Mouse (Mus musculus): ENCODE measurements around the gene Capn9. TPM values are rescaled to one million over a fixed set of nuclear protein-coding genes. Genes with fewer than 3 reads are reported as not detected.

Capn9 gene
- polyA plus RNA-seq, 1 experiment = not detected

DNA sequence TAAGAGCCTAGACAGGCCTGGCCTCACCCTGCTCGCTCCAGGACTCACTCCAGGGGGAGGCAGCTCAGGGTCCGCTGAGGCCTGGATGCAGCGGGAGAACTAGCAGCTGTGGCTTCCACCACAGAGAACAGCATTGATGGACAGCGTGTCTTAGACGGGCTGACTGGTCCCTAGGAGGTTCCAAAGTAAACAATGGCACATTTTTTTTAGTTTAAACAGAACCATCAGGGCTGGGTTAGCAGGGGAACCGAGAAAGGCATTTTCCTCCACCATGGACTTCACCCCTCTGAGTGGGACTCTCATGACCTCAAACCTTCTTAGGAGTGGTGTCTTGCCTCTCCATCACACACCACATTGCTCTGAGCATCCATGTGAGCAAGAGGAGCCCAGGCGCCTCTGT is 56.1 kb downstream of the Capn9 start:
- TF ChIP-seq FLI1 (IDR thresholded peaks at IDR 0.05; ENCODE audit: low read length) = no peak
- TF ChIP-seq GATA1 (IDR thresholded peaks at IDR 0.05; ENCODE audit: borderline replicate concordance, low read length) = no peak
- H3K27me3 ChIP-seq (replicated peaks) = peaks cover 41% of the 10 kb centered on the region
- no peak overlapping the region for H3K4me3 ChIP-seq (replicated peaks)
- no peaks in the 10 kb centered on the region for H3K4me1 ChIP-seq
- peaks cover 12% of the 10 kb centered on the region for H3K36me3 ChIP-seq (replicated peaks; ENCODE audit: low read length)
- peaks cover 2% of the 10 kb centered on the region; the same call in 1 of the 2 replicates for H3K9me3 ChIP-seq

DNA sequence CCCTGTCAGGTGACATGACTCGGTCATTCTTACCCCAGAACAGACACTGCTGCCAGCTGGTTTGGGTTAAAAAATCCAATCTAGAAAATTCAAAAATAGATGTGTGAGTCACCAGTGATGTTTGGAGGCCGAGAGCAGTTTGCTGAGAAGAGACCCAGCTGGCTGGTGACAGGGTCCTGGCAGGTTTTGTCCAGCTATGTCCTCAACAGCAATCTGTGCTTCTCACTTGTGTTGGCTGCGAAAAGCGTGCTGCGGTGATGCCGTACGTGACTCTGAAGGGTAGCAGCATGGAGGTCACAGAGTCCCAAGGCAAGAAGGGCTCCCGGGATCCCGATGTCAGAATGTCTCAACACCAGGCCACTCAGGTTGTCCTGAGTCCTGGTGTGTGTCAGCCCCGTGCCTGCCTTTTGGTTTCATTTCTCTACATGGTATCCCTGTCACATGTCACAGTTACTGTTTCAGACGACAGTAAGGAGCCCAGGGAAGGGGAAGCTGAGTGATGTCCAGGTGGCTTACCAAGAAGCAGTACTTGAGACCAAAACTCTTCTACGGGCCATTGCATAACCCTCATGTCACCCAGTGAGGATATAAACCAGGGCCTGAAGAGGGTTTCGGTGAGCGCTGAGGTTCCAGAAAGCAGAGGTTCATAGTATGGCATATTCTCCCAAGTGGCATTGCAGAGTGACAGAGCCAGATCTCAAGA is 57.2 kb downstream of the Capn9 start:
- Histone ChIP-seq H3K4me3 (replicated peaks) (no peak overlapping the region), H3K4me1 (no peaks in the 10 kb centered on the region), H3K27me3 (replicated peaks) (peaks cover 37% of the 10 kb centered on the region), H3K36me3 (replicated peaks; ENCODE audit: low read length) (peaks cover 24% of the 10 kb centered on the region), H3K9me3 (no peaks in the 10 kb centered on the region)
- TF ChIP-seq GATA1 (IDR thresholded peaks at IDR 0.05; ENCODE audit: borderline replicate concordance, low read length) (no peak), FLI1 (IDR thresholded peaks at IDR 0.05; ENCODE audit: low read length) (no peak)

DNA sequence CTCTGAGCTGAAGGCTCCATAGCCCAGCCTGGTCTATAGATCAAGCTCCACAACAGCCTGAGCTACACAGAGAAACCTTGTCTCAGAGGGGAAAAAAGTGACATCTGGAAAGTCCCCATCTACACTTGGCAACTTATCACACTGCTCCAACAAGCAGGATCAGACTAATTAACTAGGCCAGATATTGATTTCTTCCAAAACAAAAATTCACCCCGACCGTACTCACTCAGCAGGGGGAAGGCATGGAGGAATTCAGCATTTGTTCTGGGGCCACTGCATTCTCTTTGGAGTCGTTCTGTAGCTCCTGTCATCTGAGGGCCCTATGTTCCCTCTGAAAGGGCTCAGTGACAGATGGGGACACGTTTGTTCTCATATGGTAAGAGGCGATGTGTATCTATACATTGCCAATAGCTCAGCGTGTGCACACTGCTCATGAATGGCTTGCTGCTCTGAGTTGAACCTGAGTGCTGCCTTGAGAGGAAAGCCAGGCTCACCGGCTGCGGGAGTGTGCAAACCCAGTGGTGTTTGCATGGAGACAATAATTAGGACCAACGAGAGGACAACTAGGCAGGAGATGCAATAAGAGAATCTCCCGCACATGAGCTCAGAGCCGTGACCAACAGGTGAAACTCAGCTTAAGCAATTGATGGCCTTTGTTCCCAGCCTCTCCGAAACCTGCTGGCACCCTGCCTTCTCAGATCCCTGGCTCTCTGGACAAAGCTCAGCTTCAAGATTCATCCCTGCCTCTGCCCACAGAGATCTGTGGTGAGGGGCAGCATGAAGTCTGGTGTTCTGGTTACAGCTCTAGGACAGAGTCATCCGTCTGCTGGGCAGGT is 58.7 kb downstream of the Capn9 start:
- H3K4me3 ChIP-seq (replicated peaks) = no peak overlapping the region
- H3K36me3 ChIP-seq (replicated peaks; ENCODE audit: low read length) = peaks cover 36% of the 10 kb centered on the region
- TF ChIP-seq GATA1 (IDR thresholded peaks at IDR 0.05; ENCODE audit: borderline replicate concordance, low read length) (no peak), FLI1 (IDR thresholded peaks at IDR 0.05; ENCODE audit: low read length) (no peak)
- H3K4me1 ChIP-seq = no peaks in the 10 kb centered on the region
- peaks cover 29% of the 10 kb centered on the region for H3K27me3 ChIP-seq (replicated peaks)
- no peaks in the 10 kb centered on the region for H3K9me3 ChIP-seq

DNA sequence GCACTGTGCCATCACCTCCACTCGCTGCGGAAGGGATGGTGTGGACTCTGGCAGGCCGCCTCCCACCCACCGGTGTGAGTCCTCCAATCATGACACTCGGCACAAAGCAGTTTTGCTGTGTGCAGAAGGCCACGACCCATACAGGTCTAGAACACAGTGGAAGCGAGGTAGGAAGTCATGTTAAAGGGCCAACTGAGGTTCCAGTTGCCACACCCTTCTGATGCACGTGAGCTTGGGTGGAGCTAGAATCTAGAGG is 59.3 kb downstream of the Capn9 start:
- Histone ChIP-seq H3K36me3 (replicated peaks; ENCODE audit: low read length) (peaks cover 41% of the 10 kb centered on the region), H3K4me1 (no peaks in the 10 kb centered on the region), H3K27me3 (replicated peaks) (peaks cover 26% of the 10 kb centered on the region), H3K4me3 (replicated peaks) (no peak overlapping the region), H3K9me3 (no peaks in the 10 kb centered on the region)
- no peak for TF ChIP-seq GATA1 (IDR thresholded peaks at IDR 0.05; ENCODE audit: borderline replicate concordance, low read length)
- no peak for TF ChIP-seq FLI1 (IDR thresholded peaks at IDR 0.05; ENCODE audit: low read length)

DNA sequence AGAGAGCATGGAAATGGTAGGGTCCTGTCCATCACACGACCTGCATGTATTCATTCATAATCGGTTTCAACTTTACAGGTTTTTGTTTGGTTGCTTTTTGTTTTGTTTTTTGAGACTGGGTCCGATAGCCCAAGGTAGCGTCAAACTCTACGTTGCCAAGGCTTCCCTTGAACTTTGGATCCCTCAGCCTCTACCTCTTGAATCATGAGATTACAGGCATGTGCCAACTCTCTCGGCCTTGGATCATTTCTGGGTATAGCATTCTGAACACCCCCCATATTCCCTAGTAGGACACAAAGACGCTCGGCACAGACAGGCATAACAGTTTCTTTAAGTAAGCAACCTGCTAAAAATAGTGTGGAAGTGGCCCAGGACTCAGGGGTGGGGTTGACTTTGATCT is 65.7 kb downstream of the Capn9 start:
- peaks cover 3% of the 10 kb centered on the region for H3K27me3 ChIP-seq (replicated peaks)
- H3K9me3 ChIP-seq = peaks cover 12% of the 10 kb centered on the region
- peaks cover 57% of the 10 kb centered on the region for H3K36me3 ChIP-seq (replicated peaks; ENCODE audit: low read length)
- H3K4me3 ChIP-seq (replicated peaks) = no peak overlapping the region
- TF ChIP-seq FLI1 (IDR thresholded peaks at IDR 0.05; ENCODE audit: low read length) (no peak), GATA1 (IDR thresholded peaks at IDR 0.05; ENCODE audit: borderline replicate concordance, low read length) (no peak)
- peaks cover 18% of the 10 kb centered on the region for H3K4me1 ChIP-seq

DNA sequence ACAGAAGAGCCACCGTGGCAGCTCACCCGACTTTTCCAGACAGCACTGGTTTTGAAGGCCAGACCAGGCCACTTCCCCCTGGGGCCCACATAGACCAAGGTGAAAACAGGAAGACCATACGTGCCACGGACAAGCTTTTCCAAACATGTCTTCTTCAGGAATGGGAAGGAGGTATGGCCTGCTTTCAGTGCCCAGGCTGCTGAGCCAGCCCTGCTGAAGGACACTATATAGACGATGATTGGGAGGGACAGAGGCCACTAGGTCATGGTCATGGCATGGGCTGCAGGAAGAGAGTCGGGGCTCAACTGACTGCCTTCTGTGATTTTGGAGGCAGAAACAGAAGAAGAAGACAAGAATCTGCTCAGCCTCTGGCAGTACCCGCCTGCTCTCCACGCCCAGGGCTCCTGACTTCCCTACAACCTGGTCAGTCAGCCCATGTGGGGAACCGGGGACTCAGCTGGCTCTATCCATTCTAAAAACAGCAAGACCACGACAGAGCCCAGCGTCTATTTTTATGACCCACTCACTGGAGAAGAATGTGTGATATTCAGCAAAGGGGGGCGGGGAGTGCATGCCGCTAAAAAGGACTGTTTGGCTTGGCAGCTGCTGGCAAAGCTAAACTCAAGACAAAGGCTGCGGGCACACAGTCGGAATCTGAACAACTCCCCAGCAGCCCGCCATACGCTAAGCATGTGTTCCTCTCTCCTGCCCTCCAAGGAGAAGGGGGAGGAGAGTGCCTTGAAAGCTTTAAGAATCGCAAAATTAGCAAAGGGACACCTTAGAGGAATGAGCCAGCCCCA is 67.8 kb downstream of the Capn9 start:
- peaks cover 12% of the 10 kb centered on the region for H3K9me3 ChIP-seq
- H3K4me1 ChIP-seq = peaks cover 23% of the 10 kb centered on the region
- TF ChIP-seq GATA1 (IDR thresholded peaks at IDR 0.05; ENCODE audit: borderline replicate concordance, low read length) (no peak), FLI1 (IDR thresholded peaks at IDR 0.05; ENCODE audit: low read length) (no peak)
- H3K36me3 ChIP-seq (replicated peaks; ENCODE audit: low read length) = peaks cover 41% of the 10 kb centered on the region
- H3K27me3 ChIP-seq (replicated peaks) = peaks cover 3% of the 10 kb centered on the region
- H3K4me3 ChIP-seq (replicated peaks) = no peak overlapping the region

DNA sequence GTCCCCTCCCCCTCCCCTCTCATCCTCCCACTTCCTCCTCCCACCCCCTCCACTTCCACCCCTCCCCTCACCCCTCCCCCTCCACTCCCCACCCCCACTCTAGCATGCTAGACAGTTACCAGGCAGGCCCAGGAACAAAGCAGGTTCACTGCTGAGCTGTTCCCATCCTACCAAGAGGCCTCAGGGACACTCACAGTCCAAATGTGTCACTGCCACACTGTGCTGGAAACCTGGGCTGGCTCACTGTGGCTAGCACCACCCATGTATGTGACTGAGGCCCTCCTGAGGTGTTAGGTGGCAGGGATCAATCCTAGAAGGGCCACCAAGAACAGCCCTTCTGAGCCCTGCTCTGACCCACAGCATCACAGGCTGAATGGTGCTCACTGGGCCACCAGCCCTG is 72.4 kb downstream of the Capn9 start:
- H3K4me1 ChIP-seq = peaks cover 23% of the 10 kb centered on the region
- peaks cover 33% of the 10 kb centered on the region for H3K36me3 ChIP-seq (replicated peaks; ENCODE audit: low read length)
- H3K9me3 ChIP-seq = no peaks in the 10 kb centered on the region
- H3K4me3 ChIP-seq (replicated peaks) = no peak overlapping the region
- H3K27me3 ChIP-seq (replicated peaks) = peaks cover 2% of the 10 kb centered on the region
- TF ChIP-seq GATA1 (IDR thresholded peaks at IDR 0.05; ENCODE audit: borderline replicate concordance, low read length) = no peak
- TF ChIP-seq FLI1 (IDR thresholded peaks at IDR 0.05; ENCODE audit: low read length) = no peak

DNA sequence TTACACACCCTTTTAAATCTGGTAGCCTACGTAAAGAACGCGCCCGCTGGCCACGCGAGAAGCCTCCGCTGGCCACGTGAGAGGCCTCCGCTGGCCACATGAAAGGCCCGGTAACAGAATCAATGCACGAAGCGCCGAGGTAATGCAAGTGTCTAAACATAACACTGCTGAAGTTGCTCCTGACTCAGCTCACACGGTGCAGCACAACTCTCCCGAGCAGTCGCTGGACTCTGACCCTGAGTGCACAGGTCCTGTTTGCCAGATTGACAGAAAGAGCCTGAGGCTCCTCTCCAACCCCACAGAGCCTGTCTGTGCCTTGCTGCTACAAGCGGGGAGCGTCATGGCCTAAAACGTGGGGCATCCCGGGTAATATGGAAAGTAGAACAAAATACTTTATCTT is 75.9 kb downstream of the Capn9 start:
- peaks cover 31% of the 10 kb centered on the region for H3K36me3 ChIP-seq (replicated peaks; ENCODE audit: low read length)
- no peaks in the 10 kb centered on the region for H3K9me3 ChIP-seq
- no peak overlapping the region for H3K4me3 ChIP-seq (replicated peaks)
- TF ChIP-seq GATA1 (IDR thresholded peaks at IDR 0.05; ENCODE audit: borderline replicate concordance, low read length) = no peak
- no peak for TF ChIP-seq FLI1 (IDR thresholded peaks at IDR 0.05; ENCODE audit: low read length)
- no peaks in the 10 kb centered on the region for H3K27me3 ChIP-seq (replicated peaks)
- peaks cover 28% of the 10 kb centered on the region for H3K4me1 ChIP-seq

DNA sequence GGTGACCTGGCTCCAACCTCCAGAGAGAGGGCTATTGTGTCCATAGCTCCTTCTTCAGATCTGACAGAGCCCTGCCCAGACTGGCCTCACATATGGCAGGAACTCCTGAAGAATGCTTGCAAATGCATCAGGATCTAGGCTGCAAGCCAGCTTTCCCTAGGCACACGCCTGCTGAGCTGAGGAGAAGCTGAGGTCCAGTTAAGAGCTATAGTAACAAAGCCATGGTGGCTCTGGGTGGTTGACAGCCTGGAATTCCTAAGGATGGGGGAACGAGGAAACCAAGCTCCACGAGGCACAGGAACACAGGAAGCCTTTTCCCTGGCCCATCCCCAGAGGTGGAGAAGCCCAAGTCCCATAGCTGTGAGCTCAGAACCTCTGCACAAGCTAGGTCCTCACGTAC is 76.6 kb downstream of the Capn9 start:
- H3K4me1 ChIP-seq = peaks cover 36% of the 10 kb centered on the region
- no peaks in the 10 kb centered on the region for H3K27me3 ChIP-seq (replicated peaks)
- no peaks in the 10 kb centered on the region for H3K9me3 ChIP-seq
- TF ChIP-seq GATA1 (IDR thresholded peaks at IDR 0.05; ENCODE audit: borderline replicate concordance, low read length) (no peak), FLI1 (IDR thresholded peaks at IDR 0.05; ENCODE audit: low read length) (no peak)
- H3K4me3 ChIP-seq (replicated peaks) = no peak overlapping the region
- peaks cover 31% of the 10 kb centered on the region for H3K36me3 ChIP-seq (replicated peaks; ENCODE audit: low read length)
